Mouse (Mus musculus): ENCODE measurements around the gene Syt1.

Syt1 gene

DNA sequence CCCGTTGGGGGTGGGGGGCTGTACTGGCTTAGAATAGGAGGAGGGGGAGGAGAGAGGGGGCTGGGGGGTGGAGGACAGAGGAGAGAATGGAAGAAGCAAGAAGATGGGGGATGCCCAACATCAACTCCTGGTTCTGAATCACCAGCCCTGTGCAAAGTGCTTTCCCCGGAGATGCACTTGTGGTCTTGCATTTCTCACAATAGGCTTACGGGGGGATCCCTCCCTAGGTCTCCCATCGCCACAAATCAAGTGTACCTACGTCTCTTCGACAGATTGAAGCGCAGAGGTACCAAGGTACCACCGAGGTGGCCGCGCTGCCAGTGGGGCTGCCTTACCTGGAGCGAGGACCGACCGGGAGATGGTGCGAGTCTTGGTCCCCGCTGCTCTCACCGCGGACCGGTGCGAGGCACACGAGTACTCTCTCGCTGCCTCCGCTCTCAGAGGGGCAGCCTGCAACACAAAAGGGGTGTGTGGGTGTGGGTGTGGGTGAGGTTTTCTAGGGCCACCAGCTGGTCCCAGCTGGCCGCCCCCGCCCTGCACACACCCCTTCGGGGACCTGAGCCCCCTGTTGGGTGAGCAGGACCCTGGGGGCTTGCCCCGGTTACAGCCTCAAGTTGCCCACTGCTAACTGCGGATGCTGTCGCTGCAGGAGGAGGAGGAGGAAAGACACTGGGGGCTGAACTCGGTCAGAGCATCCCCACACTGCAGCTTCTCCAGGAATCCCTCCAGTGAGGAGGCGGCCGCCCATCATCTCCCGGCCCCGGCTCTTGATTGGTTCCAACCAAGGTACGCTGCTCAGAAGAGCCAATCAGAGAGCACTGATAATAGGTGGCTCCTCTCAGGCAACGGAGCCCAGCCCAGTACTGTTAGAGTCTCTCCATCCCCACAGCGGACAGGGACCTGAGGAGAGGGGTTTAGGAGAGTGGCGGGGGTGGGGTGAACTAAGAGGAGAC, at the start of gene Syt1:
Gene Syt1 (minus strand): TSS at position 742 of the 953 bp plus-strand sequence.
- peak; percentile 96 for DNase-seq (ENCODE audit: low spot score)

DNA sequence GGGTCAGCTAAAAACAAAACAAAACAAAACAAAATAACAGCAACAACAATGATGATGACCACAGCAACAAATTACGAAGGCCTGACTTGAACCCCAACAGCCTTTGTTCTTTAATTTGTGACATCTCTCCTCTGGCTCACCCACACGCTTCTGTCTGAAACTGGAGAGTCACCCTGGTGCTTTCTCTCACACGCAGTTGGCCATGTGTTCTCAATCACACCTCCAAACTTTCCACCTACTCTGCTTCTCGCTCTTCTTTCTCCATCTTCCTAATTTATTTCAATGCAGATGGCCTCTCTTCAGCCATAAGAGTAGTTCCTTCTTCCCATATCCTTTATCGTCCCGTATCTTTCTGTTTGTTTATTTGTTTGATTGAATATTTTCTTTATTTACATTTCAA, 45.7 kb upstream of the Syt1 start:
- no peak for DNase-seq (ENCODE audit: low spot score)

DNA sequence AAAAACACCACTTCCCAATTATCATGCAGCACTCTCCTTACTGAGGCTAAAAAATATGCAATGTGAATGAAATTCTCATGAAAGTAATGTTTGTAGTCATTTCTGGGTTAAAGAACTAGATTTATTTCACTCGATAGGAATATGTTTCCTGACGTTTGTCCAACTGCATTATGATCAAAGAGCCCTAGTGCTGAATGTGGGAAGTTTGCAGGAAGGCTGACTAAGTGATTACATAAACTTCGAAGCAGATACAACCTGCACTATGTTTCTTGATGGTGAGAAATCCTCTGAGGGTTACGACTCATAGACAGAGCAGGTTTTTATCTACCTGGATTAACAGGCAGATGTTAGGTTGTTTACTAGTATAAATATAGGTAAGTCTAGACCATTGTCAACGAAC, 36.8 kb upstream of the Syt1 start:
- DNase-seq (ENCODE audit: low spot score), result no peak

DNA sequence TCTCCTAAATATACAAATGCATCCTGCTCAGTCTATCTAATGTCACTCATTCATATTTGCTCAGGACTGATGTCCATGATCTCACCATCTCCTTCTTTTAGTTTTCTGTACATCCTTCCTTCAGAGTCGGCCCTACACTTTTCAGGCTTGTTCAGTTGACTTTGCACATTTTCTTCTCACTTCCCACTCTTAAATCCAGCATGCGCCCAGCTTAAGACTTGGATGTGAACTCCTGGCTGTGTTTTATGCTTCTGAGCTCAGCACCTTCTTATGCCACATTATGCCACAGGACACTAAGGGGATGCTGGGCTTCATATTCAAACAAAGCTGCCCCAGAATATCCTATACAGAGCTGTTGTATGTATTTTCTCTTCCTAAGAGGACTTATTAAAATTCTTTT, 36.2 kb upstream of the Syt1 start:
- DNase-seq (ENCODE audit: low spot score), result no peak

DNA sequence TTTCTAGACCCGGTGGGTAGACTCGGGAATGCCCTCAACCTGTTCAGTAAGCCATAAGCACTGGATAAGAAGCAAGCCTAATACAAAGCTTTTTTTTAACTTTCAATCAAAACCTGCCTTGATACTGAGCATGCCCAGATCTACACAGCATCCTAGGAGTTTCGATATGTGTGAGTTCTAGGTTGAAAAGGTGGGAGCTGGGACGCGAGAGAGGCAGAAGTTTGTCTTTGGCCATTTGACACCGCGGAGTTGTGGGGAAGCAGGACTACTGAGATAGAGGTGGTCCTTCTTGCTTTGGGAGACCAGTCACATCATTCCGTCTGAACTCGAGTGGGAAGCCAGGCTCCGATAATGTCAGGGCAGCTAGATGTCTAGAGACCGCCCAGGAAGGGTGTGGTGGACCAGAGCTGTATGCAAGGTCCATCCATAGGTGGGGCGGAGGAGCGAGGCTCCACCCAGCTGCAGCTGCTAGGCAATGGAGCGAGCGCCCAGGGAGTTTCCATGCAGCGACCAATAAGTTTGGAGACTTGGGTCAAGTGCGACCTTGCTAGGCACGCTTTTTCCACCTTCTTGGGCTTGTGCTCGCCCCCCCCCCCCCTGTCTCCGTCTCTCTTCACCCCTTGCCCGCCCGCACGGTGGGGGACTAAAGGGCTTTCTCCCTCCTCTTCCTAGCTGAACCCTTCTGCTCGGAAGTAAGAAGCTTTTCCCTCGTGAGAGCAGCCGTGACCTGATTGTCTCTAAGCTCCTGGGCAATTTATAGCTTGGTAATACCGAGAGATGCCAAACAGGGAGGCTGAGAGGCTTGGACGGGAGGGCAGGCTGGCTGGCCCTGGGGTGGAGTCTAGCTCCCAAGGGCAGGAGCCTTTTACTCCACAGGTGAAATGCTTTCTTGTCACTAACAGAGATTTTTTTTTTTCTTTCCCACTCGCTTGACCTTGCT, 714 bp upstream of the Syt1 start:
- peak; percentile 92 for DNase-seq (ENCODE audit: low spot score)

DNA sequence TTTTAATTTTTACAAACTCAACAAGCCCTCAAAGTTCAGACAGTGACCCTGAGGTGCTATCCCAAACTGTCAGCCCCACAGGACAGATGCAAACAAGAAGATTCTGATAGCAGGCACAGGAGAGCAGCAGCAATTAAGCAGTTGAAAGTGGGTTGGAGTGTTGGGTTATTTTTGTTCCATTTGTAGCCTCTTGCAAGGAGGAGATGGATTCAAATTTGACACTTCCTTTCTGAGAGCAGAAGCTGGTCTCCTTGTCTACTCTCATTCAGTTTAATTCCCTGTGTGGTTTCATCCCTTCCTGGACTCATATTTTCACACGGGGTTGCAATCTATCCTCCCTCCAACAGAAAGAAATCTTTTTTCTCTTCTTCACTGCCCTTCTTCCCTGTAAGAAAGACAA, 951 bp downstream of the Syt1 start:
- DNase-seq (ENCODE audit: low spot score), result peak; percentile 27

DNA sequence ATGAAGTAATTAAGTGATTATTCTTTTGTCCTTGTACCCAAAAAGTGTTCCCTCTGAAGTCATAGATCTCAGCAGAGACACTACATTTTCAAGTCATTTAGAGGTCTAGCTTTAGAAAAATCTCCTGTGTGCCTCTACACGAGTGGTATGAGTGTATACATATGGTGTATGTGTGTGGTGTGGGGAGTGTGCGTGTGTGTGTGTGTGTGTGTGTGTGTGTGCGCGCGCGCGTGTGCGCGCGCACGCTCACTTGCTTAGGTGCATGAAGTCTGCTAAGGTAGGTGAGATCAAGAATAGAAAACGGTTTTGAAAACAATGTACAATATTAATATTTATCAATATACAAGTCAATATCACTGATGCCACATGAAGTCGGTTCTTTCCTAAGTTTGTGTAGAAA, 2.3 kb downstream of the Syt1 start:
- no peak for DNase-seq (ENCODE audit: low spot score)

DNA sequence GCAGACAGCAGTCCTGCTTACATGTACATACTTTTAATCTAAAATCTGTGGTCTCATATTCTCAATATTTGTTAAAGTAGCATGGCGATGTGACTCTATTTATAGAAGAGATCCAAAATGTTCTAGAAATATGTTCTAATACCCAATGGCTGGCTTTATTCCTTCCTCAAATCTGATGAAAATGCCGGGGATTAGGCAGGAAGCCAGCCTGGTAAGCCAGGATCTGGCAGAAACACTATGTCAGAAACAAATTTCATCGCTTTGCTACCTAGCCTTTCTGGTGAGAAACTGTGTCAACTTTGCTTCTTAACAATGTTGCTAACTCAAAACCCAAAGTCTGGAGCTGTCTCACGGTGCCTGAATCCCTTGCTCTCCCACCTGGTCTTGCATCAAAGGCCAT, 7.3 kb downstream of the Syt1 start:
- DNase-seq (ENCODE audit: low spot score), result no peak

DNA sequence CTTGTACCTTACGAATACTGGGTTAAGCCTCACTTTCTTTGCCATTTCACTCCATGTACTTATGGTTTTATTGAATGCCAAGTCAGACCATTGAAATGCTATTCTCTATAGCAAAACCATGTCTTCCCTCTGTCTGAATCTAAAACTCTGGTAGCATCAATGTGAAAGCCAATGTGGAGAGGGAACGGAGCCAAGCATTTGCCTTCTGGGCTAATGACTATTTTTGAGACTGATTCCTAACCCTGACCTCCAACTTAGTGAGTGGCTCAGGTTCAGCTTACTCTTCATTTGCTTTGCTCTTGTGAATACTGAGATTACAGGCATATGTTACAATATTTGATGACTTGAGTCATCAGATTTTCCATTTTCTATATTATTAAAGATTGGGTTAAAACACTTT, 23.5 kb downstream of the Syt1 start:
- no peak for DNase-seq (ENCODE audit: low spot score)

DNA sequence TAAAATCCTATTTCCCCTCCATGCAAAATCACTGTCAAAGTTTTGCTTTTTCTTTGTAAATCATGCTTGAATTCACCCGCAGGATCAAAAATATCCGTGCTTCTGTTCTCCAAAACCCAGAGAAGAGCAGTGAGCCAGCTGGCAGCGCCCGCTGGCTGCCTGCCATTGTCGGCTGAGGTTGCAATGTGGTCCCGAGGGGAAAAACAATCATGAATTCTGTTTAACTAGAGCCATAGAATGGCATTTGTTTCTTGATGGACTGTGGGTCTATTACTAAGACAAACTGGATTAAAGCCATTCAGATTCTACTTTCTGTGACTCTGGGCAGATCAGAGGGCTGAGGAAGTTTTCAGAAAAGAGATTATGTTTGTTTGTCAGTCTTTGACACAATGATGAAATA, 31.1 kb downstream of the Syt1 start:
- DNase-seq (ENCODE audit: low spot score), result peak; percentile 96

DNA sequence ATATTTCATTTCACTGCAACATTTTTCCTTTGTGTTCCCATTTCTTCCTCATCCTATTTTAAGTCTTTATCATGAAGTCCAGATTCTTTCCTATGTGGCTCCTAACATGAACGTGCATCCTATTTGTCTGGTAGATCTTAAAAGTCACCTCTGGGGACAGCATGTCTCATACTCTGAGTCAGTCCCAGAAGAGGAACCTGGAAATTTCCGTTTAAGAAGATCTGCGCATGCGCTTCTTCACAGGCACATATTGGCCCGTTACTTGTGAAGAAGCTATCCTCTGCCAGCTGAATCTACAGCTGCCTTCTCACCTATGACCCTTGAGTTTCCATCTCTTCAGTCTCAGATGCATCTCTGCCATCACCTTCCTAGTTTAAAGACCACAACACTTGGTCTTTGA, 55.8 kb downstream of the Syt1 start:
- peak; percentile 18 for DNase-seq (ENCODE audit: low spot score)

DNA sequence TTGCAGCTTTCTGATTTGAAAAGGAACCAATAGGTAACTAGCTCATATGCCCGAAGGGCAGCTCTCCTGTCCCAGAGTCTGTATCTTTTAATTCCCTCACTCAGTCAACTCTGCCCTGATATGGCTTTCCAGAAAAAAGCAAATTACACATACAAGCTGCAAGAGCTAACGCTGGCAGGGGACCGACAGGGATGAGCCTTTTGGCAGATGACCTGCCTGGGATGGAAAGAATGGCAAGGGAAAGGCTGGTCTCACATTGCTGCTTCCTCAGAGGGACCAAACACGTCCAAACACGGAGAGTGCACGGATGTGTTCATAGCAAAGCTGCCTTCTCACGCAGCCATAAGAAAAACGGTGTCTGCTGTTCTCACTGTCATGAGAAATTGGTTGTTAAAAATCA, 58.6 kb downstream of the Syt1 start:
- DNase-seq (ENCODE audit: low spot score), result no peak

DNA sequence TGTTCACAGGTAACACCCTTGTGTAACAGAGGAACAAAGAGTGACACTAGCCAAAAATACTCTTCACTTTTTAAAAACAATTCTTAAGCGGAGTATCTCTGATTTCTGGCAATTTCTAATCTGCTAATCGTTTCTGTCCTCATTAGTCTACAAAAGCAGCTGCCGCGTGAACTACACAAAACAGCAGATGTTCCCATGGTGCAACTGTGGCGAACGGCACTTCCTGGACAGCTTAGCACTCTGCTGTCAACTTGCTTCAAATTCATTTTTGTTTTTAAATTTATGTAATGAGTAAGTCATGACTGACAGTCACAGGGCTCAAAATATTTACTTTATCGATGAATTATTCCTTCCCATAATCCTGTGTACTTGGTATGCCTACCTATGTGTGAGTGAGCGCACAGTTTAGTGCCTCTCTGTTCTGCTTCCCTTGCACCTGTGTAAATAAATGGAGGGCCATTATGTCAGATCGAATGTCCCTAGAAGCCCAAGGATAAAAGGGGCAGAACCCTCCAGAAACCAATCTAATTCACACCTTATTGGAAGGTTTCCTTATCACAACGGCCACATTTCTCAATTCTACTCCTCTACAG, 73.8 kb downstream of the Syt1 start:
- no peak for DNase-seq (ENCODE audit: low spot score)

DNA sequence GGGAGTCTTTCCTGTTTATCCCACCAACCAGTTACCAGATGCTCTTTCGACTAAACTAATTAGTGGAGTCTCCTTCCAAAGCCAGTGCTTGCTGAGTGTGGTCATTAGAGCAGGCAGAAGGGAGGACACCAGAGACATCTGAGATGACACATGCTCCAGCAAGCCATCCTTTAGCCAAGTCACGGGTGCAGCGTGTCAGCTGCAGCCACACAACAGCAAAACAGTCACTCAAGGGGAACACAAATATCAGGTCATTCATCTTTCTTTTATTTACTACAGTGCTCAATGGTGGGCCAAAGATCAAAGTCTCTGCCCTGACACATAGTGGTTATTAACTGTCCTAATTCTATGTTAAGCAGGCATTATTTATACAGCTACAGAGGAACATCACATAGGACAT, 80.5 kb downstream of the Syt1 start:
- DNase-seq (ENCODE audit: low spot score), result peak; percentile 88

DNA sequence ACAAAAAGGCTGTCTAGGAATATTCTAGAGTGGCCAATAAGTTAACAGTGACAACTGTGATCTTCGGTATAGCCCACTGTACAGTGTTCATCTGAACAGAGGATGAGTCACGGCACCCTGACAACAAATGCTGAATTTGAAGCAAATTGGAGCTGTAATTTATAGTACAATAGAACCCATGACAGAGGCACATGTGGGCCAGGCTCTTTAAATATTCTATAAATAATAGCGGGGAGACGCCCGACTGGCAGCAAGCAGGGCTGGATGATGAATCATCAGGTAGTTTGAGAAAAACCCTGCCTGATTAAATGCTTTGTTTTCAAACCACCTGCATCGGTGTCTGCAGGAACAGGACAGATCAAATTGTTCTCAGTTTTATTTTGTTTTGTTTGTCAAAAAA, 81.1 kb downstream of the Syt1 start:
- DNase-seq (ENCODE audit: low spot score), result peak; percentile 84

DNA sequence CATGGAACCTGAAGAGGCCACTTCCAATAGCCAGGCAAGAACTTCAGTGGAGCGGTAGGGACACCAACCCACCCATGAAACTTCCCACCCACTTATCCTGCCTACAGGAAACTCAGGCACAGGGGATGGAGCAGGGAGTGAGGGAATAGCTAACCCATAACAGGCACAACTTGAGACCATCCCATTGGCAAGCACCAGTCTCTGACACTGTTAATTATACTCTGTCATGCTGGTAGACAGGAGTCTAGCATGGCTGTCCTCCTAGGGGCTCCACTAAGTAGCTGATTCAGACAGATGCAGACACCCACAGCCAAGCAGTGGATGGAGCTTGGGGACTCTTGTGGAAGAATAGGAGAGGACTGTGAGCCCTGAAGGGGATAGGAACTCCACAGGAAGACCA, 105.5 kb downstream of the Syt1 start:
- DNase-seq (ENCODE audit: low spot score), result no peak

DNA sequence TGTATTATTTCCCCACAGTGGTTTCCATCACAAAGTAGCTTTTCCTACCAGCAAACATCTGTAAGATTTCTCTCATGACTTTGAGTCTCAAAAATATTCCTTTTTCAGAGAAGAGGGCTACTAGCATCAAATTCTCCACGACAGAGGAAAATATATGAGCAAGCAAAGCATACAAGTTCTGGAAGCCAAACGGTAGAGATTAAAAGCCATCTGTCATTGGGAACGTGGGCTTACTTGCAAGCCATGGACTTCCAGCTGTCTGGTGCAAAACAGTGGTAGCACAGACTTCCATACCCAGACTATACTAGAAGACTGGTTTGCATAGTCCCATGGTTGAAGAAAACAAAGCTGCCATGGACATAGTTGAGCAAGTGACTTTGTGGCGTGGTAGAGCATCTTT, 106.4 kb downstream of the Syt1 start:
- no peak for DNase-seq (ENCODE audit: low spot score)

DNA sequence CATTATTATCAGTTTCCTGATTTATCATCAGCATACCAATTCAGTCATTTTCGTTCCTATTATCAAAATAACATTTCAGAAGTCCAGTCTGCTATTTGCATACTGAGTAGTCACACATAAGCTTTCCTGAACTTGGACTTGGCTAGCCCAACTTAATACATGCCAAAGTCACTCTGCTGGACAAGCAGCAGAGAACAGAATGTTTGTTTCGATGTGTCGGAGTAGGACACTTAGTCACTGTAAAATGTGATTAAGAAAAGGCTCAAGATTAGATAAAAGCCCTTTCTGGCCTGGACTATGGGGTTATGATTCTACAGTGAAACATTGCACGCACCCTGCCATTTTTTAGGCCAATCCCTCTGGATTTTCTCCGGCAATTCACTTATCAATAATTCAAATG, 114.3 kb downstream of the Syt1 start:
- DNase-seq (ENCODE audit: low spot score), result peak; percentile 63

DNA sequence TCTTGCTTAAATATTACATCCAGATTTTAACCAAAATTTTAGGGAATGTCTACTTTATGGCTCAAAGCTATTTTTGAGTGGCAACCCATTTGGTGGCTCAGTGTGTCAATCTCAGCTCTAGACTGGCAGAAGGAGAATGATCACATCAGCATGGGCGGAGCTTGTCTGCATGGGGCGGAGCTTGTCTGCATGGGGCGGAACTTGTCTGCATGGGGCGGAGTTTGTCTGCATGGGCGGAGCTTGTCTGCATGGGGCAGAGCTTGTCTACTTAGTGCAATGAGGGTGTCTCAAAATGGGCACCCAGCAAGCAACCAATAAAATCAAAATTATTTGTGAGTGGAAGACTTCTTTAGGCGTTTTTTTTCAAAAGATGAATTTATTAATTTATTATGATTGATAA, 117.5 kb downstream of the Syt1 start:
- no peak for DNase-seq (ENCODE audit: low spot score)

DNA sequence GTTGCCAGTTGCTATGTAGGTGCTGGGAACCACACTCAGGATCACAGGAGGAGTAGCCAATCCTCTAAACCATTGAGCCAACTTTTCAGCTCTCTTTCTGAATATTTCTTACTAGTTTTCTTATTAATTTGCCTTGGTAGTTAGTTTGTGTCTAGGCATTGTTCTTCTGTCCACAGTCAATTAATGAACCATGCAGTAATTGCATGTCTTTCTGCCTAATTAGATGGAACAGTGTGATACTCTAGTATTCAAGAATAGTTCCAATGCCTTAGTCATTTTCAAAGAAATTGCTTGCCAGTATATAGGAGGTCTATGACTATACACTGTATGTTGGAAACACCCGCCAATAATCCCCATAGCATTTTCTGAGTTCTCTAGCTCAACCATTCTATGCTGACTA, 118.3 kb downstream of the Syt1 start:
- DNase-seq (ENCODE audit: low spot score), result no peak

DNA sequence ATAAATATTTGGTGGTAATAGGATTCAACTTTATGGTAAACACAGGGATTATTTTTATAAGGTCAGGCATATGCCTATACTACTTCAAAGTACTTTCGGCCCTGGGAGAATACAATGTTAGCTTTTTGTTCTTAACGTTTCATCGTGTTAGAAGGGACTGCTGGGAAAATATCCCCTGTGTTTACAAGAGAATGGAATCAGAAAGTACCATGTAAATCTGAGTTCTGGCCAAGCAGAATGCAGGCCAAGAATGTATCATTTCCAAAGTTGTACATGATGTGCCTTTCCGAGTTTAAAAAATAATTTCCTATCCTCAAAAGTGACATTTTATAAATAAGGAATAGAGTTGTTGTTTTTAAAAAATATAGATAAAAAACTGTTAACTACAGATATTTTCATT, 121.7 kb downstream of the Syt1 start:
- DNase-seq (ENCODE audit: low spot score), result no peak

DNA sequence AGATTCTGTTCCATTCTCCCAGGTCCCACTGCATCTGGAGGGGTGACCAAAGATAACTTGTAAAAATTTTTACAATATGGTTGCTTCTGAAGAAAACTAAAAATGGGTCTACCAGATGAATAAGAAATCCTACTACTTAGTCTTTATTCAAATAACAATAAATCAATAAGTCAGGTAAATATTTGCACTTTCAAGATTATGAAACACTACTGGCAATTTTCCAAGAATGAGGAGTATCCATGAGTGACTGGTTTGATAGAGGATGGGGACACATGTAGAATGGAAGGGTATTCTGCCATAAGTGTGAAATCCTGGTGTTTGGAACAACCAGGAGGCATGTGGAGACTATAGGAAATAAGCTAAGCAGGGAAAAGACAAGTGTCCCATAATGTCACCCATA, 124.0 kb downstream of the Syt1 start:
- no peak for DNase-seq (ENCODE audit: low spot score)

DNA sequence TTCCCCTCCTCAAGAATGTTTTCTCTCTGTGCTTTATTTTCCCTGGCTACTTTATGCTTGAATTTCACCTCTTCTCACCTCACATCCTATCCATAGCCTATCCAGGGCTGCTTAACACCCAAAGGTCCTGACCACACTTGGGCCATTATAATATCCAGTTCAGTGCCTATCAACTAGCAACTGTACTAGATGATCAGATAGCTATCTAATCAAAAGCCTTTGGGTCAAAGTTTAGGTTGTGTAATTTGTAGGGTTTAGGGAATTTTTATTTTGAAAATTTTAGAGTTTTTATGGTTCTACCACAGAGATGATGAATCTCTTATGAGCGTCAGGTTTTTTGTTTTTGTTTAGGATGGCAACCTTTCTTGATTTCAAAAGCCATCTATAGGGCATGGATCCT, 125.0 kb downstream of the Syt1 start:
- DNase-seq (ENCODE audit: low spot score), result no peak
